Mouse (Mus musculus) heart, embryonic 13.5 days (tissue): ENCODE measurements around the gene Foxp1. TPM values are rescaled to one million over a fixed set of nuclear protein-coding genes. Genes with fewer than 3 reads are reported as not detected.

Source experiments
- ATAC-seq: fragments of 200-750 bp; cut with Nextera tagmentation; 2 replicates; pipeline ENCODE4 v1.8.0; 2017; ENCODE audit warnings: moderate TSS enrichment; ENCODE audit not compliant: insufficient number of reproducible peaks, low FRiP score, low TSS enrichment; ENCODE audit errors: extremely low read depth
- H3K27ac ChIP-seq: fragments of 300-500 bp; sonication (generic); replicated peaks from 2 replicates; pipeline ENCODE4 v1.5.1; 2015; ENCODE audit warnings: moderate library complexity, mild to moderate bottlenecking, inconsistent platforms
- H3K27me3 ChIP-seq: fragments of 300-500 bp; sonication (generic); replicated peaks from 2 replicates; pipeline ENCODE4 v1.6.1; 2015; ENCODE audit warnings: mild to moderate bottlenecking, inconsistent platforms
- H3K36me3 ChIP-seq: fragments of 300-500 bp; sonication (generic); 2 replicates; pipeline ENCODE4 v1.6.1; 2015; ENCODE audit warnings: mild to moderate bottlenecking, inconsistent platforms
- H3K4me1 ChIP-seq: fragments of 300-500 bp; sonication (generic); 2 replicates; pipeline ENCODE4 v1.6.1; 2015; ENCODE audit warnings: inconsistent platforms
- H3K4me2 ChIP-seq: fragments of 300-500 bp; sonication (generic); 2 replicates; pipeline ENCODE4 v1.6.1; 2015; ENCODE audit warnings: inconsistent platforms, mild to moderate bottlenecking, moderate library complexity
- H3K4me3 ChIP-seq: fragments of 300-500 bp; sonication (generic); 2 replicates; pipeline ENCODE4 v1.5.1; 2015; ENCODE audit warnings: moderate library complexity, mild to moderate bottlenecking, inconsistent platforms
- H3K9ac ChIP-seq: fragments of 300-500 bp; sonication (generic); 2 replicates; pipeline ENCODE4 v1.6.1; 2015; ENCODE audit warnings: inconsistent platforms, mild to moderate bottlenecking, moderate library complexity
- H3K9me3 ChIP-seq: fragments of 300-500 bp; sonication (generic); 2 replicates; pipeline ENCODE4 v1.6.1; 2016; ENCODE audit warnings: inconsistent platforms
- WGBS: fragments of 180-500 bp; shearing (Covaris S2); methylation state at CpG from one replicate; pipeline ENCODE4 v1.1.7; 2015; ENCODE audit warnings: mixed read lengths; 5-methylcytosine and 5-hydroxymethylcytosine counted together
- polyA plus RNA-seq: library from polyadenylated mRNA; unstranded; fragments of >200 nt; fragmentation: Nextera tagmentation; extraction: Ambion mirVana; gene quantifications from 2 replicates; pipeline ENCODE4 v1.2.1, GENCODE M21; 2015

Gene Foxp1
- polyA plus RNA-seq, 1 experiment from 2014 or later = 71.7 TPM

DNA sequence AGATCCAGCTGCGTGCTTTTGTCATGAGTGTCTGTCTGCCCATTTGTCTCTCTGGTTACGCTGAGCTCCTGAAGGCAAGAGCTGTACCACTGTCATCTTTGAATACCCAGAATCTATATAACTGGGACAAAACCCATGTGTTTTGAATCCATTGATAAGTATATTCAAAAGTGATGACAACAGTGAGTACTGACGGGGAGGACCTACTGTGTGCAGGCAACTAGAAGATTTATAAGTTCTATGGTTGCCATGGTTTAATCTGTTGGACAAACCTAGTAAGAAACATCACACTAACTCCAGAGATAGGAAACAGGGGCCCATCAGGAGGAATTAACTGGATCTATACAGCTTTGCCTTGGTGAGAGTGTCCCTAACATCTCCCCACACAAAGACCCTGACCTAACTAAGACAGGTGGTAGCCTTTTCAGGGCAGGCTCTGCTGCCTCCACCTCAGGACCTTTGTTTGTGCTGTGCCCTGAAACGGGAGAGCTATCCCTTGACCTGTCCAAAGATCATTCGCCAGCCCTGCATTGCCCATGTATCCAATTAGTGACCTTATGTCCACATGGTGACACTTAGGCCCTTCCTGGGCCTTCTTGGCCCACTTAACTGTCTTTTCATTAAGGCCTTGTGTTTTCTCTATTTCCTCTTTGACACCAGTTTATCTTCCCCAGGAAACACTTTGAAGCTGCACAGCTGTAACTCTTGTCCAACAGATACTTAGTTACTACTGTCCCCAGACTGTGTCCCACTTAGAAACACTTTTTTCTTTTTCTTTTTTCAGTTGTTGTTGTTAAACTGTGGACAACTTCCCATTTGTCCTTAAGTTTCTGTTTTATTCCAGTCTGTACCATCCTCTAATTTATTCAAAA lies 530.4 kb downstream of the Foxp1 start:
- Histone ChIP-seq H3K4me3 (no peak overlapping the region), H3K36me3 (peaks cover 19% of the 10 kb centered on the region), H3K27ac (peak overlapping the region; percentile 71), H3K27me3 (no peaks in the 10 kb centered on the region), H3K9ac (no peak overlapping the region), H3K4me2 (no peak overlapping the region), H3K9me3 (no peaks in the 10 kb centered on the region), H3K4me1 (peaks cover 84% of the 10 kb centered on the region)
- ATAC-seq = no peak
- WGBS = 60% methylated on average over 5 of the region's 5 CpGs

DNA sequence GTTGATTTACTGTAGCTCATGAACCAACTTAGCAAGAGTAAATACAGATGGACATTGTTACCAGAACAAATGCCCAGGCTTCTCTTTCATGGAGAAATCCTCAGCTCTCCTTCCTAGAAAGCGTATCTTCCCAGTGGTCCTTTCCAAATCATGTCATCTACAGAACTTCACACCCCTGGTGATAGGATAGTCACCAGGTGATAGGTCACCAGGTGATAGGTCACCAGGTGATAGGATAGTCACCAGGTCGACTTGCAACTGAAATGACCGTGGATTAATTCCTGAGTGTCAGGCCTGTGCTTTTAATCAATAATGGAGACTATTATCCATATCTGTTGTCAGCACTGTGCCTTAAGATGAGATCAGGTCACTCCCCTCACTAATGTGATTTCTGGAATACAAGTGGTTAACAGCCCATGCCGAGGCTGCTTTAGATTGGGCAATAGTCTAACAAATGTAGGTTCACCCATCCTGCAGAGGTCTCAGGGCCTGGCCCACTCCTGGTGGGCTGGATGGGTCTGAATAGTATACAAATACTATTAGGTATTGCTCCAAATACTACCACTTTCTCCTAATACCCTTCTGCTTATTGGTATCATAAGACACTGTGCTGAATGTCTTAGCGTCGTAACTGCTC lies 534.9 kb downstream of the Foxp1 start:
- Histone ChIP-seq H3K4me2 (no peak overlapping the region), H3K4me1 (peaks cover 65% of the 10 kb centered on the region), H3K27me3 (no peaks in the 10 kb centered on the region), H3K9ac (no peak overlapping the region), H3K27ac (no peak overlapping the region), H3K36me3 (peaks cover 22% of the 10 kb centered on the region), H3K9me3 (no peaks in the 10 kb centered on the region), H3K4me3 (no peak overlapping the region)
- ATAC-seq = no peak
- WGBS = 75% methylated on average over 6 of the region's 6 CpGs

DNA sequence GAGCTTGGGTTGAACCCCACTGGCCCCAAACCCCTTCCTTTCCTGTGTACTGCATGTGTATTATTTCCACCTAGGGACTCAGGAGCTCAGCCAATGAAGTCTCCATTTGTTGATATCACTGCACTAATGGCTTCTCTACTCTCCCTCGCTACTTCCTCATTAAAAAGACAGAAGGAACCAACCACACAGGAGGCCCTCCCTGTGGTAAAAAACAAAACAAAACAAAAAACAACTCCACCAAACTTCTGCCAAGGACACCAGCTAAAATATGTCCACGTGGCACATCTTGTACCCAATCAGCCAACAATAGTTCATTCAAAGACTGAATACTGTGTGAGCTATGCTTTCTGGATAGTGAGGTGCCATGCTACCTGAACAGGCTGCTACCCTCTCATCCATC lies 537.1 kb downstream of the Foxp1 start:
- Histone ChIP-seq H3K27ac (no peak overlapping the region), H3K9me3 (no peaks in the 10 kb centered on the region), H3K4me3 (no peak overlapping the region), H3K27me3 (no peaks in the 10 kb centered on the region), H3K9ac (no peak overlapping the region), H3K36me3 (peaks cover 21% of the 10 kb centered on the region), H3K4me1 (peaks cover 62% of the 10 kb centered on the region), H3K4me2 (no peak overlapping the region)
- WGBS = 79% methylated on average over 2 of the region's 2 CpGs
- no peak for ATAC-seq

DNA sequence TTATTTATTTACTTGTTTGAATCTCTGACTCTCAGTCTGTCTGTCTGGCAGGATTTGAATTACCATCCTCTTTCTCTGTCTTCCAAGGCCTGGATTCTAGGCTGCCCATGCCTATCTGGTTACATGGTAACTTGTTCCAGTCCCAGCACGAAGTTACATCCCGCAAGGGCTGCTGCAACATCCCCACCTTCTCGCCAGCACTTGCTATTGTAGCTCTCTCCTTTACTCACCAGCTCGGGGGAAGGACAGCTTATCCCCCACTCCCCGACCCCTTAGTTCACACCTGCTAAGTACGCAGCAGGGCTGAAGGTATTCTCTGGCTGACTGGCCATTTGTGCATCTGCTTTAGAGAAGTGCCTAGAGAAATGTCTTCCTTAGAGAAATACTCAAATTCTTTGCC lies 537.9 kb downstream of the Foxp1 start:
- Histone ChIP-seq H3K27me3 (no peaks in the 10 kb centered on the region), H3K4me1 (peaks cover 56% of the 10 kb centered on the region), H3K9ac (no peak overlapping the region), H3K27ac (no peak overlapping the region), H3K9me3 (no peaks in the 10 kb centered on the region), H3K4me2 (no peak overlapping the region), H3K4me3 (no peak overlapping the region), H3K36me3 (peaks cover 13% of the 10 kb centered on the region; the same call in 1 of the 2 replicates)
- no peak for ATAC-seq
- 66% methylated on average over 6 of the region's 6 CpGs for WGBS

DNA sequence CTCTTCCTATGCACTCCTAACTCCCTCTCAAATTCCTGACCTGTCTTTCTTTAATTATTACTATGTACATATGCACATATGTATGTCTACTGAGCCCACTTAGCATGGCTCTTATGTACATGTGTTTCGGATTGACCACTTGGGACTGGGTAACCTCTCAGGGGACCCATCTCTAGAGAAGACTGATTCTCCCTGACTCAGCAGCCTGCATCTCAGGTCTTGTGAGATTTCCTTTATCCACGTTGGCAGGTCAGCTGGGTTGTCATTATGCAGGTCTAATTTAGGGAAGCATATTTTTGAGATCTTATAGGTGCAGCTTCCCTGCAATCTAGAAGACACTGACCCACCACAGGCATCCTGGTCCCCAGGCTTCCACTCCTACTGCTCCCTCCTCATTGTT lies 538.5 kb downstream of the Foxp1 start:
- no peak for ATAC-seq
- Histone ChIP-seq H3K27me3 (no peaks in the 10 kb centered on the region), H3K36me3 (peaks cover 10% of the 10 kb centered on the region; the same call in 1 of the 2 replicates), H3K27ac (no peak overlapping the region), H3K9ac (no peak overlapping the region), H3K4me2 (no peak overlapping the region), H3K4me1 (peaks cover 52% of the 10 kb centered on the region), H3K4me3 (no peak overlapping the region), H3K9me3 (no peaks in the 10 kb centered on the region)
- 68% methylated on average over 2 of the region's 2 CpGs for WGBS

DNA sequence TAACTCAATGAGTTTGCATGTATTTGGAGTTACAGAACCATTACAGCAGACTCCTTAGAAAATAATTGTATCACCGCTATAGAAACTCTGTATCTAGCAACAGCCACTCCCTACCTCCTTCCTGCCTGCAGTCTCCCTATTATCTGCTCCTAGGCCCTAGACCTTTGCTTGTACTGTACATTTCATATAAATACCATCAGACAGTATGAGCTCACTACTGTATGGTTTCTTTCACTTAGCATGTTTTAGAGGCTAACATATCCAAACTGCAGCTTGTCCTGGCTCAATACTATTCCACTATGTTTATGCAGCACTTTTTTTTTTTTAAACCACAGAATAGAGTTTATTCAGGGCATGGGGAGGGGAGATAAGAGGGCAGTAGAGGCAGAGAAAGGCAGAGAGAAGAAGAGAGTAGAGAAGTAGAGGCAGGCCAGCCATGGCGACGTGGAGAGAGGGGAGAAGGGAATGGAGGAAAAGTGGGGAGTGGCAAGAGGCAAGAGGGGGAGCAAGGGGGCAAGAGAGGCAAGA lies 539.1 kb downstream of the Foxp1 start:
- WGBS = 76% methylated on average over 3 of the region's 3 CpGs
- H3K36me3 ChIP-seq = peaks cover 10% of the 10 kb centered on the region; the same call in 1 of the 2 replicates

DNA sequence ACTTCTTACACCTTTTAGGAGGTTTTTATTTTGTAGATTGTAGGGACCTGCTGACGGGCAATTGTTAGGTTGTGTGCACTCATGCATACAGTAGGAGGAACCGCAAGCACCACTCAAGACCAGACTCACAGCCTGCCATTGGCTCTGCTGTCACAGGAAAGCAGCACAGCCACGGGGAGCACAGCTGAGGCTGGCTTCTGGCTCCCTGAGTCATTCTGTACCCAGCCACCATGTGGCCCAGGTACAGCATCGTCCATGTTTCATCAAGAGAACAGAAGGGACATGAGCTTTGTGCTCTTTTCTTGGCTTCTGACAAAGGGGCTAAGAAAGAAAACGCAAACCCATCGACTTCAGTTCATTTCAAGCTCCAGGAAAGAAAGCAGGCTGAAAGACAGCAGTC lies 541.3 kb downstream of the Foxp1 start:
- no peak overlapping the region for H3K9ac ChIP-seq
- H3K27ac ChIP-seq = no peak overlapping the region; the same call in 1 of the 2 replicates
- no peak for ATAC-seq
- H3K27me3 ChIP-seq = no peaks in the 10 kb centered on the region
- peaks cover 40% of the 10 kb centered on the region for H3K4me1 ChIP-seq
- no peak overlapping the region for H3K4me3 ChIP-seq
- WGBS = 78% methylated on average over 6 of the region's 6 CpGs
- H3K36me3 ChIP-seq = peaks cover 20% of the 10 kb centered on the region
- no peak overlapping the region for H3K4me2 ChIP-seq
- no peaks in the 10 kb centered on the region for H3K9me3 ChIP-seq

More for the DNA sequence above, 539.1 kb downstream of the Foxp1 start:
- no peaks in the 10 kb centered on the region for H3K27me3 ChIP-seq
- H3K9ac ChIP-seq = no peak overlapping the region
- H3K27ac ChIP-seq = no peak overlapping the region
- peaks cover 47% of the 10 kb centered on the region for H3K4me1 ChIP-seq
- H3K4me3 ChIP-seq = no peak overlapping the region
- no peak overlapping the region for H3K4me2 ChIP-seq
- no peaks in the 10 kb centered on the region for H3K9me3 ChIP-seq
- no peak for ATAC-seq

DNA sequence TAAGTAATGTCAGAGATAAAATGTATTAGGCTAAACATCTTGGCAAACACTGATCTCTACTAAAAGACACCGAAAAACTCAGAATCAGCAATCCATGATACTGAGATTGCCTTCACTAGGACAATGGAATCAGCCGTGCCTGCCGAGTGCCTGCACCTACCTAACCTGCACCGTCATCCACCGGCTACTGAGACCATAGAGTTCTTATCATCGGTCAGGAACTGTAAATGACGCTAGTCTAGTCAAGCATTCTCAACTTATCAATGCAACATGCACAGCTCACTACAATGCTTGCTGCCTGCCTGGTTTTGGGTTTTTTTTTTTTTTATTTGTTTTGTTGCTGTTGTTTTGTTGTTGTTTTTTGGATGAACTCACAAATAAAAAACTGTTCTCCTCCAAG lies 542.1 kb downstream of the Foxp1 start:
- peaks cover 39% of the 10 kb centered on the region for H3K4me1 ChIP-seq
- WGBS = 51% methylated on average over 7 of the region's 7 CpGs
- H3K27ac ChIP-seq = no peak overlapping the region
- no peaks in the 10 kb centered on the region for H3K27me3 ChIP-seq
- no peak overlapping the region for H3K9ac ChIP-seq
- ATAC-seq = no peak
- peaks cover 28% of the 10 kb centered on the region for H3K36me3 ChIP-seq
- H3K4me2 ChIP-seq = no peak overlapping the region
- H3K9me3 ChIP-seq = no peaks in the 10 kb centered on the region
- no peak overlapping the region for H3K4me3 ChIP-seq

DNA sequence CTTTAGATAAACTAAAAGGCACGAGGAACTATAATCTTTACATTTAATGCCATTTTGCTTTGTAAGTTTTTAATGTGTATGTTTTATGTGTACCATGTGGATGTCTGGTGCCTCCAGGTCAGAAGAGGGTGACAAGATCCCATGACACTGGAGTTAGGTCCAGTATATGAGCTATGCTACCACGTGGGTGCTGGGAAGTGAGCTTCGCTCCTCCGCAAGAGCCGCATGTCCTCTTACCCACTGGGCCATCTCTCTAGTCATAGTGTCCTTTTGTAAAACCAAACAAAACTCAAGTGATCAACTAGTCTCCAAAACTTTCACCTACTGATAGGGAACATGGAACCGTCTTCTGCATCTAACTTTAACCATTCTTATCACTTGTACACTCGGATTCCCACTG lies 542.5 kb downstream of the Foxp1 start:
- no peak for ATAC-seq
- H3K4me1 ChIP-seq = peaks cover 36% of the 10 kb centered on the region
- no peak overlapping the region for H3K4me3 ChIP-seq
- 87% methylated on average over 7 of the region's 7 CpGs for WGBS
- H3K9me3 ChIP-seq = no peaks in the 10 kb centered on the region
- no peak overlapping the region for H3K27ac ChIP-seq
- H3K9ac ChIP-seq = no peak overlapping the region
- no peaks in the 10 kb centered on the region for H3K27me3 ChIP-seq
- peaks cover 32% of the 10 kb centered on the region for H3K36me3 ChIP-seq
- H3K4me2 ChIP-seq = no peak overlapping the region

DNA sequence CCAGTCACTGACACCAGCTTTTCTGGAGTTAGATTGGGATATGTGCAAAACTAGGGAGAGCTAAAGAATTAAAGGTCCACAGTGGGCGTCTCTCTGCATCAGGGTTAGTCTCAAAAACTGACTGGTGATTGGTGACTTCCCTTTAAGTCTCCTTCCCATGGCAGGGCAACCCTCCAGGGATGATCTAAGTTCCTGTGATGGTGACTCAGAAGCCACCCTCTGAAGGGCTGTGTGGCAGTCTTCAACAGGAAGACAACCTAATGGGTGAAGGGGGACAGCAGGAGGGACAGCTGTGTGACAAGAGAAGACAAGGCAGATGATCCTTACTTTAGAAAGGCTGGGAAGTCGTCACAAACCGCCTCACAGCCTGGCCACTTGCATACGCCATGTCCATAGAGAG lies 544.7 kb downstream of the Foxp1 start:
- no peak overlapping the region for H3K9ac ChIP-seq
- ATAC-seq = no peak
- 79% methylated on average over 4 of the region's 4 CpGs for WGBS
- no peak overlapping the region for H3K4me3 ChIP-seq
- no peak overlapping the region for H3K27ac ChIP-seq
- H3K4me2 ChIP-seq = no peak overlapping the region
- H3K4me1 ChIP-seq = peaks cover 22% of the 10 kb centered on the region
- H3K36me3 ChIP-seq = peaks cover 53% of the 10 kb centered on the region
- no peaks in the 10 kb centered on the region for H3K9me3 ChIP-seq
- no peaks in the 10 kb centered on the region for H3K27me3 ChIP-seq

DNA sequence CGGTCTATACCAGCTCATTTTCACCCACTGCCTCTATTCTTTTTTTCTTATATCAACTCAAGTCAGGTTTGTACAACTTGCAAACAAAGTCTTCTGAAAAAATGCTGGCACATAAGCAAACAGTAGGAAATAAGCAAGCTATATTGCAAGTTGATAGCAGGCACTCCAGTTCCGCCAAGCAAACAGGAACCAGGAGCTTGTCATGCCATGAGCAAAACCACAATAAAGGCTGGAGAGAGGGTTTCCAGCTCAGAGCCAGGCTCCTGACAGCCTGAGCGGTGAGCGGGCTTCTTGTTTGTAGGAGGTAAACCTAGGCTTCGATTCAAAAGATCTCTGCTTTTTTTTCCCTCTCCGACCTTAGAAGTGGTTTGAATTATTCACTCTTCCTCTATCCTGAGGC lies 546.6 kb downstream of the Foxp1 start:
- WGBS = 90% methylated on average over 6 of the region's 6 CpGs
- Histone ChIP-seq H3K36me3 (peaks cover 58% of the 10 kb centered on the region), H3K27me3 (no peaks in the 10 kb centered on the region), H3K4me3 (no peak overlapping the region), H3K9ac (no peak overlapping the region), H3K27ac (no peak overlapping the region), H3K4me2 (no peak overlapping the region), H3K9me3 (no peaks in the 10 kb centered on the region), H3K4me1 (peaks cover 16% of the 10 kb centered on the region)
- no peak for ATAC-seq
